Mouse (Mus musculus): Measurements from ENCODE around the gene Atad3a.

DNA sequence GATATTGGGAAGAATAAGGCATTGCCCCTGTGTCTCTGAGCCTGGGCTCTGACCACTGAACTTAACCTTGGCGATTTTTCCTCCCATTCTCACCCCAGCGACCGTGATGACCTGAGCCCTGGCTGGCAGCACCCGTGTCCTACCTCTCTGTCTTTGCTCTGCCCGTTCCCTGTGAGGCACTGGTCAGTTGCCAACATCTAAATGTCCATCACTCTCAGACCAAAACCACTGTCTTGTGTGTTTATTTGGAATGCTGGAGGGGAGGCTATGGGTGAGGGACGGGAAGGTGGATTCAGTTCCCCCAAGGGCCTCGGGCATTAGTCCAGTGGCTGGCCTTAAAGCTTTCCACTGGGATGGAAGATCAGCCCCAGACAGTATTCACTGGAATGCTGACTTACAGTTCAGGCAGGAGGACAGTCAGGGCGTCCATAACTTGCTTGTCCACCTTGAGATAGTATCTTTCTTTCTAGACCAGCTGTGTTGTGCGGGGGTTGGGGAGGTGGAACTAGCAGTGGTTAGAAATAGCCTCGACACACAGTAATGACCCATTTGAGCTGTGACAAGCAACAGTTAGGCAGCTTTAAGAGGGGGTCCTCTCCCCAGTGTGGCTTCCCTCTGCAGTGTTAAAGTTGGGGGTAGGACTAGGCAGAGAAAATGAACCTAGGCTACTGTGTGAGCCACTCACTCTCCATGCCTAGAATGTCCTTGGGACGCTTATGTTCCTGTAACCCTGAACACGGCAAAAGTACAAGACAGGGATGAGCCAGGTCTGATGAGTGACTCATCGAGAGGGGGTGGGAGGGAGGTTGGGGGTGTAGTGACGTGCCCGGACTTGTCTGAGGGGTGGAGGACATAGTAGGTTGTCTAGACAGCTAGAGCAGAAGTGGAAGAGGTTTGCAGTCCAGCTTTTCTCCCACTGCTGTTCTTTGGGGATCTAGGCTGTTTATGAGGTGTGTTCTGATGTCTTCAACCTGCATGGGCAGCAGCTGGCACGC is 64.3 kb downstream of the Atad3a start:
- no peak for TF ChIP-seq CTCF (IDR thresholded peaks at IDR 0.05; ENCODE audit: low read depth)
- no peak for TF ChIP-seq EP300 (IDR thresholded peaks at IDR 0.05; ENCODE audit: low read depth)

Measured in heart, postnatal 0 days (tissue).